Mouse (Mus musculus): Measurements from ENCODE around the gene Actb.

- TF ChIP-seq MAX (IDR thresholded peaks at IDR 0.05; ENCODE audit: low read length) (no peak), NRF1 (IDR thresholded peaks at IDR 0.05; ENCODE audit: insufficient read depth, low read depth, low read length, poor library complexity, severe bottlenecking) (no peak)
These were observed 29.8 kb upstream of the Actb start for GRCm38 (mm10) chr5:142936336-142936719.

Measured in MEL (cell line).